Mouse (Mus musculus) frontal cortex, adult 2 months (tissue): ENCODE results near the gene Gsta3. TPM values are rescaled to one million over a fixed set of nuclear protein-coding genes. Genes with fewer than 3 reads are reported as not detected.
A peak's percentile ranks its signal among the peaks of the same experiment; 100 is the strongest.
"Not testable (repeated sequence)": the region's sequence is repeated elsewhere in the genome, so short reads cannot be mapped to it uniquely, and the experiment has no call there.

ENCODE experiments used
- DNase-seq, 2 experiments: peaks; one replicate each; pipeline ENCODE4 v3.0.0; 2022; ENCODE audit warnings: low spot score in 1 of 2; ENCODE audit errors: extremely low spot score in 1 of 2
- polyA plus RNA-seq: library from polyadenylated mRNA; depleted of rRNA; stranded (reverse); fragments of >200 nt; gene quantifications from 2 replicates; pipeline ENCODE4 v1.2.3, GENCODE M21; 2012

Gene Gsta3
- polyA plus RNA-seq, 1 experiment = 2.5 TPM

GRCm38 (mm10) chr1:21252566-21253302, 12.3 kb downstream of the Gsta3 start:
- no peak for DNase-seq

- DNase-seq = no peak
Measured at GRCm38 (mm10) chr1:21253303-21253650, 12.9 kb downstream of the Gsta3 start.

- no peak for DNase-seq
Measured at GRCm38 (mm10) chr1:21253856-21254255, 13.5 kb downstream of the Gsta3 start.

GRCm38 (mm10) chr1:21255625-21256345, 15.4 kb downstream of the Gsta3 start:
- DNase-seq = no peak

GRCm38 (mm10) chr1:21256391-21256790, 16.0 kb downstream of the Gsta3 start:
- DNase-seq = no peak

GRCm38 (mm10) chr1:21256871-21257270, 16.5 kb downstream of the Gsta3 start:
- no peak for DNase-seq

- not testable (repeated sequence) for DNase-seq
Measured at GRCm38 (mm10) chr1:21259981-21260380, 19.6 kb downstream of the Gsta3 start.

GRCm38 (mm10) chr1:21262401-21262800, 22.0 kb downstream of the Gsta3 start:
- DNase-seq = no peak

GRCm38 (mm10) chr1:21263986-21264385, 23.6 kb downstream of the Gsta3 start:
- DNase-seq = no peak

GRCm38 (mm10) chr1:21264747-21265146, 24.4 kb downstream of the Gsta3 start:
- DNase-seq = no peak

GRCm38 (mm10) chr1:21266766-21267165, 26.4 kb downstream of the Gsta3 start:
- DNase-seq = no peak

- DNase-seq = not testable (repeated sequence)
Measured at GRCm38 (mm10) chr1:21267466-21267865, 27.1 kb downstream of the Gsta3 start.

- peak; percentile 14 to 86 for DNase-seq
Measured at GRCm38 (mm10) chr1:21271343-21272055, 31.1 kb downstream of the Gsta3 start.

- peak in 1 of 2 experiments; percentile 27 for DNase-seq
Measured at GRCm38 (mm10) chr1:21272056-21272431, 31.7 kb downstream of the Gsta3 start.

- no peak for DNase-seq
Measured at GRCm38 (mm10) chr1:21273091-21273490, 32.7 kb downstream of the Gsta3 start.

- DNase-seq = no peak
Measured at GRCm38 (mm10) chr1:21274437-21275040, 34.1 kb downstream of the Gsta3 start.

- DNase-seq = not testable (repeated sequence)
Measured at GRCm38 (mm10) chr1:21275366-21275765, 35.0 kb downstream of the Gsta3 start.

GRCm38 (mm10) chr1:21276158-21276557, 35.8 kb downstream of the Gsta3 start:
- not testable (repeated sequence) for DNase-seq

- no peak for DNase-seq
Measured at GRCm38 (mm10) chr1:21280306-21280705, 39.9 kb downstream of the Gsta3 start.

- not testable (repeated sequence) for DNase-seq
Measured at GRCm38 (mm10) chr1:21284644-21285043, 44.3 kb downstream of the Gsta3 start.

- DNase-seq = no peak
Measured at GRCm38 (mm10) chr1:21291394-21291793, 51.0 kb downstream of the Gsta3 start.
